Mouse (Mus musculus) hindbrain, postnatal 0 days (tissue): ENCODE results near the gene Ceacam16. TPM values are rescaled to one million over a fixed set of nuclear protein-coding genes. Genes with fewer than 3 reads are reported as not detected.
A peak's percentile ranks its signal among the peaks of the same experiment; 100 is the strongest.

Source experiments
- ATAC-seq: fragments of 200-750 bp; cut with Nextera tagmentation; 2 replicates; pipeline ENCODE4 v1.8.0; 2017; ENCODE audit warnings: mild to moderate bottlenecking, moderate TSS enrichment, moderate library complexity
- DNase-seq: peaks from one replicate; pipeline ENCODE4 v3.0.0-alpha.2; 2015; ENCODE audit warnings: low spot score
- H3K27ac ChIP-seq: fragments of 300-500 bp; sonication (generic); 2 replicates; pipeline ENCODE4 v1.5.1; 2014; ENCODE audit warnings: mild to moderate bottlenecking
- H3K27me3 ChIP-seq: fragments of 300-500 bp; sonication (generic); 2 replicates; pipeline ENCODE4 v1.6.1; 2014; ENCODE audit warnings: low read length, mixed read lengths; ENCODE audit not compliant: insufficient read depth
- H3K36me3 ChIP-seq: fragments of 300-500 bp; sonication (generic); 2 replicates; pipeline ENCODE4 v1.6.1; 2014; ENCODE audit warnings: low read length, mixed read lengths; ENCODE audit not compliant: insufficient read depth
- H3K4me1 ChIP-seq: fragments of 300-500 bp; sonication (generic); 2 replicates; pipeline ENCODE4 v1.6.1; 2014; ENCODE audit warnings: antibody characterized with exemption, low read length, mixed read lengths; ENCODE audit not compliant: insufficient read depth
- H3K4me2 ChIP-seq: fragments of 300-500 bp; sonication (generic); 2 replicates; pipeline ENCODE4 v1.6.1; 2014; ENCODE audit warnings: low read depth, mild to moderate bottlenecking, low read length, moderate library complexity, mixed read lengths
- H3K4me3 ChIP-seq: fragments of 300-500 bp; sonication (generic); 2 replicates; pipeline ENCODE4 v1.5.1; 2014; ENCODE audit warnings: low read length
- H3K9ac ChIP-seq: fragments of 300-500 bp; sonication (generic); replicated peaks from 2 replicates; pipeline ENCODE4 v1.6.1; 2014; ENCODE audit warnings: mild to moderate bottlenecking, low read length, moderate library complexity, mixed read lengths
- H3K9me3 ChIP-seq: fragments of 300-500 bp; sonication (generic); 2 replicates; pipeline ENCODE4 v1.6.1; 2016; ENCODE audit warnings: low read length, mixed read lengths
- CTCF ChIP-seq: IDR thresholded peaks from 2 replicates; pipeline ENCODE4 v1.5.1; 2016; ENCODE audit warnings: antibody characterized with exemption, control low read depth, low read depth
- WGBS: fragments of 180-500 bp; shearing (Covaris S2); extraction: QIAGEN DNeasy Blood & Tissue Kit; methylation state at CpG from one replicate; pipeline ENCODE4 v1.1.7; 2014; 5-methylcytosine and 5-hydroxymethylcytosine counted together
- polyA plus RNA-seq: library from polyadenylated mRNA; unstranded; fragments of >200 nt; fragmentation: Nextera tagmentation; extraction: Ambion mirVana; gene quantifications from 2 replicates; pipeline ENCODE4 v1.2.1, GENCODE M21; 2015
- total RNA-seq: library from RNA; depleted of rRNA; stranded (reverse); fragments of >200 nt; gene quantifications from 2 replicates; pipeline ENCODE4 v1.2.3, GENCODE M21; 2014

Gene Ceacam16
- total and polyA plus RNA-seq, 2 experiments from 2014 or later: 0.86 TPM; not detected in 1

DNA sequence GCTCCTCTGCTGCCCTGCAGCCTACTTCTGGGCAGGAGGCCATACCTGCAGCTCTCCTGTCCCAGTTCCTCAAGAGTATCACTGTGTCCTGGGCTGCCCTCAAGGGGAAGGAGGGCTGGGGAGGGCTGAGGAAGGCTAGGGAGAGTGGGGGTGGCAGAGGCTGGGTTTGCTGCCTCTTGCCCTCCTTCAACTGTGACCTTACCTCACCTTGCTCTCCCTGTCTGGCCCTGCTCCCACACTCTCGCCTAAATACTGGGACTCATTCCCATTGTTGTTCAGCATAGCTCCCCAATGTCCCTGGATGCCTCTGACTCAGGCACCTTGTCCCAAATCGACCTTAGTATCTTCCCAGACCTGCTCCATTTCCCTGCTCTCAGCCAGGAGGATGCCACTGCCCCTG lies 3.1 kb upstream of the Ceacam16 start:
- ATAC-seq (no peak), DNase-seq (no peak)
- no peaks in the 10 kb centered on the region for H3K36me3 ChIP-seq
- no peak overlapping the region for H3K27ac ChIP-seq
- no peaks in the 10 kb centered on the region for H3K27me3 ChIP-seq
- 24% methylated on average over 2 of the region's 2 CpGs for WGBS
- H3K4me3 ChIP-seq: no peak overlapping the region
- H3K4me2 ChIP-seq: no peak overlapping the region
- H3K4me1 ChIP-seq: no peaks in the 10 kb centered on the region
- H3K9ac ChIP-seq: no peak overlapping the region
- no peak for TF ChIP-seq CTCF
- no peaks in the 10 kb centered on the region for H3K9me3 ChIP-seq

DNA sequence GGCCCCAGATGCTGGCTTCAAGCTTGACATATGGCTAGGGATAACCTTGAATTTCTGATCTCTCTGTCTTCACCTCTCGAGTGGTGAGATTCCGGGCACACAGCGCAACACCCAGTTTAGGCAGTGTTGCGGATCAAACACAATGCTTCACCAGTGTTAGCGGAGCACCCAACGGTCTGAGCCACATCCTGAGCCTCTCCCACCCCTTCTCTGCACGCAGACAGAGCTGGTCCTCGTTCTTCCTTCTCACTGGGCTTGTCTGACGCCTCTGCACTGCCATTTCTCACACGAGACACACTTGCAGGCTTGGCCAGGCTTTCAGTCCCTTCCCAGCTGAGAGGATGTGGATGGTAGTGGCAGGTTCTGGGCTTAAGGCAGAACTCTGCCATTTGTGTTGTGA lies 1.4 kb downstream of the Ceacam16 start:
- 72% methylated on average over 10 of the region's 10 CpGs for WGBS
- ATAC-seq (no peak), DNase-seq (no peak)
- no peaks in the 10 kb centered on the region for H3K9me3 ChIP-seq
- H3K27ac ChIP-seq: no peak overlapping the region
- H3K27me3 ChIP-seq: no peaks in the 10 kb centered on the region
- no peak overlapping the region for H3K4me2 ChIP-seq
- TF ChIP-seq CTCF: no peak
- H3K4me1 ChIP-seq: no peaks in the 10 kb centered on the region
- H3K9ac ChIP-seq: no peak overlapping the region
- H3K4me3 ChIP-seq: no peak overlapping the region
- H3K36me3 ChIP-seq: no peaks in the 10 kb centered on the region

DNA sequence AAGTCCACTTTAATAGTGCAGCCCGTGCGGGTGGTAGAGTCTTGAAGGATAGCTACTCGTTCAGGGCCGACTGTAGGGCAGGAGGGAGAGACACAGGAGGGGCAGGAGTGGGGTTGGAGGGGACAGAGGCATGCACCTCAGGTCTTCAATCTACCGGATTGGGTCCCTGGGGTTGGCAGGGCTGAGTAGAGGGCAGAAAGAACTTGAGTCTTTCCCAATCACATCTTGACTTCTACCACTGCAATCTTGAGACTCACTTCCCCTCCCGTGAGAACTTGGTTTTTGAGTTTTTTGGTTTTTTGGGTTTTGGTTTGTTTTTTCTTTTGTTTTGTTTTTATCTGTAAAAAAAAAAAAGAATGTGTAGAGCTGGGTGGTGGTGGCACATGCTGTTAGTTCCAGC lies 4.8 kb downstream of the Ceacam16 start:
- no peaks in the 10 kb centered on the region for H3K4me1 ChIP-seq
- no peak overlapping the region for H3K4me3 ChIP-seq
- H3K9me3 ChIP-seq: no peaks in the 10 kb centered on the region
- ATAC-seq: no peak
- DNase-seq: no peak
- no peak overlapping the region for H3K4me2 ChIP-seq
- TF ChIP-seq CTCF: no peak
- no peaks in the 10 kb centered on the region for H3K36me3 ChIP-seq
- no peaks in the 10 kb centered on the region for H3K27me3 ChIP-seq
- no peak overlapping the region for H3K9ac ChIP-seq
- no peak overlapping the region for H3K27ac ChIP-seq
- WGBS: 90% methylated on average over 6 of the region's 6 CpGs

DNA sequence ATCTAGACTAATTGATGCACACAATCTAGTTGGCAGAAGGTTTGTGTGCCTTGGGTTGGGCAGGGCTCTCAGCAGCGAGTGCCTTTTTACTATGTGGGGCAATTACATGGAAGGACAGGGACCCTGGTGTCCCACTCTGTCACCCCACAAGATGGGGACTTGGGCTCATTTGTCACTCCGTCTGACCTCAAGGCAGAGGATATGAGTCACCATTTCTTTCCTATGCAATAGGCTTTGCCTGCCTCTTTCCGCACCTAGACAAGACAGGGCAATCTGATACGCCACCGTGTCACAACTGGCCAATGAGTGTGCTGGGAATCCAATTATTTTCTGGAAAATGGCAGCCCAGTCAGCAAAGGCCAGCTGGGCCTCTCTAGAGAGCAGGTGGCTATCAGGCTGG lies 5.4 kb downstream of the Ceacam16 start:
- WGBS: 87% methylated on average over 5 of the region's 5 CpGs
- no peak for DNase-seq
- no peaks in the 10 kb centered on the region for H3K36me3 ChIP-seq
- no peak overlapping the region for H3K9ac ChIP-seq
- no peak overlapping the region for H3K4me2 ChIP-seq
- H3K27ac ChIP-seq: no peak overlapping the region
- no peaks in the 10 kb centered on the region for H3K9me3 ChIP-seq
- ATAC-seq: no peak
- H3K27me3 ChIP-seq: no peaks in the 10 kb centered on the region
- H3K4me3 ChIP-seq: no peak overlapping the region
- H3K4me1 ChIP-seq: no peaks in the 10 kb centered on the region
- no peak for TF ChIP-seq CTCF

DNA sequence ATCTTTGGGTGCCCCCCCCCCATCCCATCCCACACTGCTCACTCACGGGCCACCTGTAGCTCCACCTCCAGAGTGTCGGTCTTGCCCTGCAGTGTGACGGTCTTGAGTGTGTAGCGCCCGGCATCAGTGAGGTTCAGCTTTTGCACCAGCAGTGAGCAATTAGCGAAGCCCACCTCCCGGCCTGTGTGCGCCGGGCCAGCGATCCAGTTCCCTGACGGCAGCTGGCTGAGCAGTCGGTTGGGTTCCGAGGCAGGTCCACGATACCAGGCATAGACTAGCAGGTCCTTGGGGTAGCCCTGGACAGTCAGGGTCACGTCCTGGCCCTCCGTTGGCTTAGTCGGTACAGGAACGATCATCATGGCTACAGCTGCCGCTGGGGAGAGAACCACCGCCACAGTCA lies 7.6 kb downstream of the Ceacam16 start:
- Histone ChIP-seq H3K9me3 (no peaks in the 10 kb centered on the region), H3K36me3 (no peaks in the 10 kb centered on the region), H3K4me3 (no peak overlapping the region), H3K27ac (no peak overlapping the region), H3K9ac (no peak overlapping the region), H3K4me2 (no peak overlapping the region), H3K4me1 (no peaks in the 10 kb centered on the region), H3K27me3 (no peaks in the 10 kb centered on the region)
- no peak for ATAC-seq
- 94% methylated on average over 20 of the region's 20 CpGs for WGBS
- no peak for DNase-seq
- TF ChIP-seq CTCF: no peak

DNA sequence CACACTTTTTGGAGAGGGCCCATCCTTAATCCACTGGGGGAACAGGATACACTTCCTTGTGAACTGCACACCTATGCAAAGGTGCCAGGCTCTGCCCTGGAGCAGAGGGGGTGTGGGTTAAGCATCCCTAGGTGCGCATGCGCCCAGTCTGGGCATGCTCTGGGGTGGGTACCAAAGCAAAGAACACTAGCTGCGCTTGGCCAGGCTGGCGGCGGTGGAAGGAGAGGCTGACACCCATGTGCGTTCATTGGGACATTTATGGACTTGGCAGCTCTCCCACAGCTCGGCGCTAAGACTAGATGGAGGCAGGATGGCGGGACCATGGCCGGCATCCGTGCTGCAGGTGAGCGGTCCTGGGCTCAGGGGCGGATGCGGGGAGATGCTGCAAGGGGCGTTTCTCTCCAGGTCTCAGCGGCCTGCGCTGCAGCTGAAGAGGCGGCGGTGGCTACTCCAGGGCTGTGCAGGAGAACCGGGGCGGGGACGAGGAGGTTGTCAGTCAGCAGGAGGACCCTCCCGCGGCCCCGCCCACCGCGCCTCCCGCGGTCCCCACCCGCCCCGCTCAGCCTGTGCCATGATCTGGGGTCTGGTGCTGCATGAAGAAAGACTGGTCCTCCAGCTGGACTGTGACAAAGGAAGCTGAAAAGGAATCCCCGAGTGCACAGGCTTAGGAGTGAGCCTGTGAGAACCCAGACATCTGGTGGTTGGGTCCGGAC lies 9.1 kb downstream of the Ceacam16 start, which contains the start of gene Gm19345:
Gene Gm19345 (plus strand): TSS at position 146 of the 713 bp plus-strand sequence.
- peak within 1 kb of the TSS; percentile 40 for H3K4me3 ChIP-seq
- 2% methylated on average over 33 of the region's 33 CpGs for WGBS
- no peaks in the 10 kb centered on the region for H3K27me3 ChIP-seq
- DNase-seq (peak; percentile 71), ATAC-seq (peak; percentile 85)
- peak within 1 kb of the TSS; percentile 54 for H3K4me2 ChIP-seq
- H3K9ac ChIP-seq: peak within 1 kb of the TSS; percentile 55
- H3K4me1 ChIP-seq: no peaks in the 10 kb centered on the region
- peak within 1 kb of the TSS; percentile 76; the same call in 1 of the 2 replicates for H3K27ac ChIP-seq
- no peaks in the 10 kb centered on the region for H3K9me3 ChIP-seq
- TF ChIP-seq CTCF: no peak
- H3K36me3 ChIP-seq: no peaks in the 10 kb centered on the region

DNA sequence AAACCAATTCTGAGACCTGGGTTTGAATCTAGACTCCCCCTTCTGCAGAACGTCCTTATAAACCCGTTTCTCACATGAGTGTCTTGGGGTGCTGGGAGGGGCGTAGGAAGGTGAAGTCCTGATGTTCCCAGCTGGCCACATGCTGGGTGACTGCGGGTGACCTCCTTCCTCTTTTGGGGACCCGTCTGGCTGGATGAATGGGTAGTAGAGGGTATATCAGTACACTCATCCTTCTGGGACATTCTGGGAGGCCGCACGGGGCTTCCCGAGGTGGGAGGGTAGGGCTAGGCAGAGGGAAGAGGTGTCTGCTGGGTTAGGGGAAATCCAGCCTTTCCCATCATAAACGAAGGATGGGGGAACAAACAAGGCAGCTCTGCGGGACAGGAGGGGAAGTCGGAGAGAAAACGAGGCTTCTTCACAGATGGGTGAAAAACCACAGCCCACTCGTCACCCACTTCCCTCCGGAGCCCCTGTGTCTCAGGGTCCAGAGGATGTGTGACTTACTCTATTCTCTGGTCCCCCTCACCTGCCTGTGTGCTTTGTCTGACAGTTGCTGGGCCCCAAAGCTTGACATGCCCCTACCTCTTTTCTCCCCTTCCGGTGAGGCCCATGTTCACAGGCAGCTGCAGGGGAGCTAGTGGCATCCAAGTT lies 16.5 kb downstream of the Ceacam16 start:
- ATAC-seq: no peak
- WGBS: 66% methylated on average over 15 of the region's 15 CpGs

More for the DNA sequence above, 16.5 kb downstream of the Ceacam16 start:
- Histone ChIP-seq H3K4me2 (no peak overlapping the region), H3K9ac (no peak overlapping the region), H3K9me3 (no peaks in the 10 kb centered on the region), H3K27ac (no peak overlapping the region), H3K36me3 (no peaks in the 10 kb centered on the region), H3K4me1 (no peaks in the 10 kb centered on the region), H3K27me3 (0 out of 2 replicates have a peak, but pooled peaks cover 6% of the 10 kb centered on the region), H3K4me3 (no peak overlapping the region)
- TF ChIP-seq CTCF: no peak
- DNase-seq: no peak
